Mouse (Mus musculus) urinary bladder, postnatal 25 days (tissue): ENCODE measurements around the gene Col4a2.
A peak's percentile ranks its signal among the peaks of the same experiment; 100 is the strongest.

Source experiments
- DNase-seq: peaks from one replicate; pipeline ENCODE4 v3.0.0; 2022; ENCODE audit warnings: low spot score

The Col4a2 gene

GRCm38 (mm10) chr8:11359846-11360245 is 47.2 kb downstream of the Col4a2 start:
- DNase-seq, result no peak

- DNase-seq, result no peak
These were observed 49.1 kb downstream of the Col4a2 start for GRCm38 (mm10) chr8:11361546-11362277.

DNA sequence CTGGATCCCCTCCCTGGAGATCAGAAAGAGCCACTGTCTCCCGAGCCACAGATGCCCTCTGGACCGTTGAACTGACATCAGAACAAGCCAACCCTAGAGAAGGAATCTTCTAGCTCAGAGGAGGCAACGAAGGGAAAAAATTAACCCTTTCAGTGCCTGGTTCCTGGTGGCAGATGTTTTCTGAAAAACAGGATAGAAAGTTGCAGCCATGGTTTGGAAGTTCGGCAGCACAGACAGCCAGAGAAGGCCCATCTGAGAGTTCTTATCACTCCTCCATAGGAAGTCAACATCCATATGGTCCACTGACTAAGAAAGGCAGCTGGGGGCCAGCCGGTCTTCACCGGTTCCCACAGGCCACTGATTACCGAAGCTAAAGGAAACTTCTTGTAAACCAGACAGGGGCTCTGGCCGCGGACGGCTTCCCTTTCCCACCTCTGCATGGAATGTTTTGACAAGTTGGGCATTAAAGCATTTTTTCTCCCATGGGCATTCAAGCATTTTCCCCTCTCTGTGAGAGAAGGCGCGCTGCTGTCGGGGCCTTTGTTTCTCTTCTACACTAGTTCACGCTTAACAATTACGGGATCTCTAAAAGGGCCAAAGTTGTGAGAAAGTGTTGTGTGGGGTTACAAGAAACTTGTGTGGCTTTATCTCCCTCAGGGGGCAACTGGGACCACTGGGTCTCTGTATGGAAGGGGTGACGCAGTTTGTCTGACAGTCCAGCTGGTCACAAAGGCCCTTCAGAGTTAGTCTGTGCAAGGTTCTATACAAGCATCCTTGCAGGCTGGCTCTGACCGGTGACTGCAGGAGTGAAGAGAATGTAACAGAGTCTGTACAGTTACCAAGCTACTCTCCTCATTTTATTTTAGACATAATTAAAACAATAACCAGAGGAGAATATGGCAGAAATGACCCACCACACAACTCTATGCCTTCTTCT is 49.9 kb downstream of the Col4a2 start:
- DNase-seq, result no peak

GRCm38 (mm10) chr8:11363340-11364126 is 50.9 kb downstream of the Col4a2 start:
- no peak for DNase-seq

- no peak for DNase-seq
These were observed 53.6 kb downstream of the Col4a2 start for GRCm38 (mm10) chr8:11366251-11366650.

- DNase-seq, result no peak
These were observed 54.1 kb downstream of the Col4a2 start for GRCm38 (mm10) chr8:11366741-11367140.

DNA sequence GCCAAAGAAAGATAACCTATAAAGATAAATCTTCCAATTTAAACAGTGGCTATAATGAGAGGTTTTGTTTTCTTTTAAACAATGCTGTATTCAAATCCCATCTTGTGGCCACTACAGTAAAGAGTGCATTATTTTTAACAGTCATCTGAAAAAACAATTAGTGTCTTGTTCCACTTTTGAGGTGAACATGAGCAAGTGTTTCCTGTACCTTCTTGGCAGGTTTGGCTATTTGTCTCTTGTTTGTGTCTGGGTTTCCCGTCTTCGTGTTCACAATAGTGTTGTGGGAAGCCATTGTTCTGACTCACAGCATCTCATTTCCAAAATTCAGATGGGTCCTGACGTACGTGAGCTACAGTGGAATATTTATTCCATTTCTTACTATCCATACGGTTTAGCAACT is 55.1 kb downstream of the Col4a2 start:
- no peak for DNase-seq

GRCm38 (mm10) chr8:11369526-11370203 is 57.1 kb downstream of the Col4a2 start:
- DNase-seq, result no peak

- no peak for DNase-seq
These were observed 58.7 kb downstream of the Col4a2 start for GRCm38 (mm10) chr8:11371347-11371746.

GRCm38 (mm10) chr8:11372080-11372479 is 59.5 kb downstream of the Col4a2 start:
- DNase-seq, result no peak

- DNase-seq, result no peak
These were observed 61.2 kb downstream of the Col4a2 start for GRCm38 (mm10) chr8:11373643-11374325.

GRCm38 (mm10) chr8:11374326-11375076 is 61.9 kb downstream of the Col4a2 start:
- DNase-seq, result no peak

GRCm38 (mm10) chr8:11375749-11376438 is 63.3 kb downstream of the Col4a2 start:
- DNase-seq, result no peak

DNA sequence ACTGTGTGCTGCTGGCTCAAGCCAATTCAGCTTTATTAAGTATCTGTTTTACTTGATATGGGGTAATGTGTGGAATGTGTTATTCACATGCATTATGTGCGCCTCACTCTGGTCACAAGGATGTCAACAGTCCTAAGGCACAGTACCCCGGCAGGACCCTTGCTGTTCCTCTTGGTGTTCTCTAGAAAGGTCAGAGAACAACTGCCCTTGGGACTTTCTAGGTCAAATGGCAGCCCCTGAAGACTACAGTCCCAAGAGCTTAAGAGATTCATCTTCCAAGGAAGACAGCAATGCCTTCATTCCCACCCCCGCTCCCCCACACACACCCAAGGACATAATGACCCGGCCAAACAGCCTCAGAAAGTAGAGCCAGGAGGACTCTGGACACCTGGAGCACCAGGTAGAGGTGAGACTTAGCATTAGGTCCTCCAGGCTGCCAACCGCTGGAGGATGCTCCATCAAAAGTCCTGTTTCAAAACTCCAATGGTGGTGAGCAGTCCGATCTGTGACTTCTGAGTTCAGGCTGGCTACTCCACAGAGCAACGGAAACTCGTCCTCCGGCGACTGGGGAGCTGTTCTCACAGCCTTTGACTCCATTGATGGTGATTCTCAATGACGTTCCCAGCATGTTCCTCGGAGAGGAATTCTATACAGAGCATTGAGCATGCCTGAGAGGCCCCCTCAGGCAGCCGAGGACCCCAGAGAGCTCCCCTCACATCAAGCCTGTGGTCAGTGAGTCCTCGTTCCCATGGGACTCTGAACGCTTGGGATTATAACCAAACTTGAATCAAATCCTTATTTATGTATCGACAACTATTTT is 65.0 kb downstream of the Col4a2 start:
- no peak for DNase-seq

- DNase-seq, result no peak
These were observed 67.0 kb downstream of the Col4a2 start for GRCm38 (mm10) chr8:11379590-11379989.

DNA sequence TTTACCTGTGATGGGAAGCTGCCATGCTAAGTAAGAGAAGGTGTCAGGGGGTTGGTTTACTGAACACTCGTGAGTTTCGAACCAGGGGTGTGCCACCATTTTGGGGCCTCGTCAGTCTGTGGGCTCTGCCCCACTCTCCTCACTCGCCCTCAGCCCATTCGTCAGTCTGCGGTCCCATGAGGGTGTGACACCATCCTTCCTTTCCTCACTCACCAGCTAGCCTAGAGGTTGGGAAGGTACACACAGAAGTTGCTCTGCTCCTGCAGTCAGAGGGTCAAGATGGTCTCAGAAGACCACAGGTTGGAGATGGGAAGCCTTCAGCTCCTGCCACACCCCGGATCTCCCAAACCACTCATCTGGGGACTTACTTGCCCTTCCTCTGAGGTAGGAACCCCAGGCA is 68.9 kb downstream of the Col4a2 start:
- DNase-seq, result no peak

DNA sequence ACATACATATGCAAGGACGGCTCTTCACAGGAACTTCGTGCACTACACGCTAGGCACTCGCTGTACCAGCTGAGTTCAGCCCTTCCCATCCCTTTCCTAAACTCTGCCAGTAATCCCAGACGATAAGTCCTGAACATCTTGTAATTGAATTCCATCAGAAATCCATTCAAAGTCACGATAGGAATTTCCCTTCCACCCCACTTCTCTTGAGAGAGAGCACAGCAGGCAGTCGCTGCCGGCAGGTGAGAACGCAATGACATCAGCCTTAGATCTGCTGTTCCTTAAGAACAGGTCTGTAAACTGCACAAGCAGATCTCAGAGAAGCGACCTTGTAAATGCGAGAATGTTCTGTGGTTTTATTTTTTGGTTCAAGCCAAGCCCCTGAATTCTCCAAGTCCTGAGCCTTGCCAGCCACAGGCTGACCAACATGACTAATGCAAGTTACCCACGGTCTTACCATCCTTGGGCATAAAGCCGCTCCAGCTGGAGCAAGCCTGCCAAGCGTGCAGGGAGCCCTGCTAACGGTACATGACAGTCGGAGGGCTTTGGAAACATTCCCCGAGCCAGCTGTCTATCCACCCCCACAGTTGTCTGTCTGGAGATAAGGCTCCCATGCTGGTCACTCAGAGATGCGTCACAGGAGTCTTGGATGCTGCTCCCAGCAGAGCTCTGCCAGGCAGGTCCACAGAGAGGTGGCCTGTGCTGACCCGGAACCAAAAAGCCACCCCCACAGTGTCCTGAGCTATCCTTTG is 69.6 kb downstream of the Col4a2 start:
- DNase-seq, result peak; percentile 37

- no peak for DNase-seq
These were observed 70.3 kb downstream of the Col4a2 start for GRCm38 (mm10) chr8:11382933-11383332.
